Mouse (Mus musculus) common myeloid progenitor, adult 5-6 weeks (primary cell): ENCODE results near the gene Abl1. TPM values are rescaled to one million over a fixed set of nuclear protein-coding genes. Genes with fewer than 3 reads are reported as not detected.

Experiments used
- ATAC-seq: replicated peaks from 2 replicates; pipeline ENCODE4 v1.8.0; 2016; ENCODE audit warnings: low read depth, mild to moderate bottlenecking, moderate TSS enrichment, inconsistent platforms; ENCODE audit not compliant: poor library complexity, severe bottlenecking
- total RNA-seq: library from RNA; stranded (forward); fragments of 200-1000, 187-1606 nt; gene quantifications from 2 replicates; pipeline ENCODE4 v1.2.3, GENCODE M21; 2017

Gene Abl1
- total RNA-seq, 1 experiment from 2014 or later: 30.9 TPM

DNA sequence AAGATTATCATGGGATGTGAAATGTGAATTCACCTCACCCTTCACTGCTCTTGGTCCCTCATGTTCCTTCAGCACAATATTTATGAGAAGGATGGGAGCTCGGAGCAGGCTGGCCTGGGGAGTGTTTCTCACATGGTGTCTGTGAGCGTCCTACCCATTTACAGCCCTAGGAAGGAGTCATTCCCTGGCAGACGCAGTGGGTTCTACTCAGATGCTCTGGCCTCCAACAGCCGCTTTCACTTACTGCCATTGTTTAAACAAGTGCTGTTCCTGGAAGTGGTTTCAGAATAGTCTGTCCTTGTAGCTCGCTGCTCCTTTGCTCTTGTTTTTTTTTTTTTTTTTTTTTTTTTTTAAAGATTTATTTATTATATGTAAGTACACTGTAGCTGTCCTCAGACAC lies 45.4 kb downstream of the Abl1 start:
- no peak for ATAC-seq

DNA sequence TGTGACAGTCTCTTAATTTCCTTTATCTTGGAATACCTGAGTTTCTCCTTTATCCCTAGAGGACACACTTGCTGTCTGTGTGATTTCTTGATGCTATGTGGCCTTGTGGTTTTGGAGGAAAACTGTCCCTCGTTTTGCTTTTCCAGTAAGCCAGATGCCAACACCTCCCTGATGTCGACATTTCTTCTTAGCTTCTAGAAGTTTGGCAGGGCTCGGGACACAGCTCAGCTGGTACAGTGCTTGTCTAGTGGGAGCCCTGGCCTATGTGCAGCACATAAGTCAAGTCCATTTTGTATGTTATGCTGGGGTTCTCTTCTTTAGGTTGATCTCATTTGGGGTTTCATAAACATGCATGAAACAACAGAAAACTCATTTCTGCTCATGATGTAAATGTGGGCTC lies 50.9 kb downstream of the Abl1 start:
- ATAC-seq: no peak

DNA sequence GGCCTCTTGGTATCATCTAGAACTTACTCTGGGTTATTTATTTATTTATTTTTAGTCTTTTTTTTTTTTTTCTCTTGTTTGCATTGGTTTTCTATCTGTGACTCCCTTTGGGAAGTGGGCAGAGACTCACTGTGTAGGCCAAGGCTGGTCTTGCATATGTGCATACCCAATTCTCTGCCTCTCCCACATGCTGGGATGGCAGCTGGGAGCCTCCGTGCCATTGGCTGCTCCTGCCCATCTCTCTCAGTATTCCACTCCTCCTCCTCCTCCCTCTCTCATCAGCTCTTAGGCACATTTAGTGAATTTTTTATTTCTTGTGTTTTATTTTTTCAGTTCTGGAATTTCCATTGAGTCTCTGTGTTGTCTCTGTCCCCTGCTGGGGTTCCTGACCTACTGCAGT lies 53.6 kb downstream of the Abl1 start:
- no peak for ATAC-seq

GRCm38 (mm10) chr2:31742134-31742533 lies 54.0 kb downstream of the Abl1 start:
- ATAC-seq: no peak

GRCm38 (mm10) chr2:31745741-31746243 lies 57.6 kb downstream of the Abl1 start:
- ATAC-seq: no peak

- no peak for ATAC-seq
Observed at GRCm38 (mm10) chr2:31746835-31747234, 58.7 kb downstream of the Abl1 start.

GRCm38 (mm10) chr2:31749046-31749709 lies 61.0 kb downstream of the Abl1 start:
- ATAC-seq: no peak

DNA sequence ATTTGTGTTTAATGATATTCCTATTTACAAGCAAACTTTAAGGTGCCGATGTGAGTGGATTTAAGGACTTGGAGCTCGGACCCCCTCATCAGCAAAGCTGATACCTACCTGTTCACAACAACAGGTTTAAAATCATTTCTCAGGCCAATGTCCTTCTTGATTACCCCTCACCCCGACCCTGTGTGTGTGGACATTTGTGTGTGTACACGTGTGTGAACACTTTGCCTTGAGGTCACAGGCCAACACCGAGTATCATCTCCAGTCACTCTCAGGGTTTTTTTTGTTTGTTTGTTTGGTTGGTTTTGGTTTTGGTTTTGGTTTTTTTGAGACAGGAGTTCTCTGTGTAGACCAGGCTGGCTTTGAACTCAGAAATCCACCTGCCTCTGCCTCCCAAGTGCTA lies 62.0 kb downstream of the Abl1 start:
- ATAC-seq: no peak

GRCm38 (mm10) chr2:31757472-31757871 lies 69.3 kb downstream of the Abl1 start:
- ATAC-seq: no peak

GRCm38 (mm10) chr2:31758966-31759365 lies 70.8 kb downstream of the Abl1 start:
- ATAC-seq: no peak

DNA sequence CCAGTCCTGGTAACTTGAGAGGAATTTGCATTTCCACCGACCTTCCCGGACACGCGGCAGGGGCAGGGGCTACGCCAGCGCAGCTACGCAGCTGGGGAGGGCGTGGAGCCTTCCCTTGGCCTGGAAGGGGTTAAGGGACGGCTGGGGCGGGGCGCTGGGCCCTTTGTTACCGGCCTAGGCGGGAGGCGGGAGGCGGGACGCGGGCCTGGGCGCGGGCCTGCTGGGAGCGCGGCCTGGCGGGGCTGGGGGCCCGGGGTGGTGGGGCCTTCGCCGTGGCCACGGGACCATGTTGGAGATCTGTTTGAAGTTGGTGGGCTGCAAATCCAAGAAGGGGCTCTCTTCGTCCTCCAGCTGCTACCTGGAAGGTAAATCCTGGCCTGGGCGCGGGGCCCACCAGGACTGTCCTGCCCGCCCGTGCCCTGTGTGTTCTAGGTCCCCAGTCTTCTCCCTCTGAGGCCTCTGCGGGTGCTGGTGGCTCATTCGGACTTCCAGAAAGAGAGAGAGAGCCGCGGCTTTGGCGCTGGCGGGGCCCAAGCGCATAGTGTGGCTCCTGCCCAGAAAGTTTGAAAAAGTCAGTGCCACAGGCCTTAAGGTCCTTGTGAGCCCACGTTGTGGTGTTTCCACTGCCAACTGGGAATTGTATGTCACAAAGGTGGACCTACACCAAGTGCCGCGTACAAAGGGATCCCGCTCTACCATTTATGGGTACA lies 71.7 kb downstream of the Abl1 start:
- peak; percentile 92 for ATAC-seq

- no peak for ATAC-seq
Observed at GRCm38 (mm10) chr2:31760486-31760885, 72.3 kb downstream of the Abl1 start.

GRCm38 (mm10) chr2:31761115-31761531 lies 72.9 kb downstream of the Abl1 start:
- ATAC-seq: no peak

- no peak for ATAC-seq
Observed at GRCm38 (mm10) chr2:31761585-31761984, 73.4 kb downstream of the Abl1 start.

DNA sequence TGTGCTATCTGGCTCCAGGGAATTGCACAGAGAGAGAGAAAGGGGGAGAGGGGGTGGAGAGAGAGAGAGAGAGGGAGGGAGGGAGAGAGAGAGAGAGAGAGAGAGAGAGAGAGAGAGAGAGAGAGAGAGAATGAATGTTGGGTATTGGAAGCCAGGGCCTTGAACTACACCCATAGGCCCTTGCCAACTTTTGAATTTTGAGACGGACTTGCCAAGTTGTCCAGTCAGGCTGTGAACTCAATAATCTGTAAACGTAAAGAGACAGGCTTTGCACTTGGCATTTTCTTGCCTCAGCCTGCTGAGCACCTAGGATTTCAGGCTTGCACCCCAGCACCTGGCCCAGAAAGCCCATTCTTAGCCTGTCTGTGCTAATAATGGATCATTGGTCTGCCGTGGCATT lies 74.0 kb downstream of the Abl1 start:
- no peak for ATAC-seq

DNA sequence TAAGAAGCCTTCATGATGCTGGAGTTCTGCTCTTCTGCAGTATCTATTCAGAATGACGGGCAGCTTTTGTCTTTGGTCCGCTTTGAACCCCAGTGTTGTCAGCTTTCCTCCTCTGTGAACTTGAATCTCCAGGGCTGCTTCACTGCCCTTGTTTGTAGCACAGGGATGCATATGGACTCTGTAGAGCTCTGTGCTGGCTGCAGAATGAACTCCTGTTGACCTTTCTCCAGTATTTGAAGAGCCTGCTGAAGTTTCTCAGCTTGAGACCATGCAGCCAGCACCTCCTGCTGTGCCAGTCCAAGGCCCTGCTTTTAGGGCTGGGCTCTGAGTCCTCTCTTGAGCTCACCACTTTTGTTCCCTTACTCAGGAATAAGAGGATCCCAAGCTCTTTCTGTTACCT lies 74.7 kb downstream of the Abl1 start:
- ATAC-seq: no peak

DNA sequence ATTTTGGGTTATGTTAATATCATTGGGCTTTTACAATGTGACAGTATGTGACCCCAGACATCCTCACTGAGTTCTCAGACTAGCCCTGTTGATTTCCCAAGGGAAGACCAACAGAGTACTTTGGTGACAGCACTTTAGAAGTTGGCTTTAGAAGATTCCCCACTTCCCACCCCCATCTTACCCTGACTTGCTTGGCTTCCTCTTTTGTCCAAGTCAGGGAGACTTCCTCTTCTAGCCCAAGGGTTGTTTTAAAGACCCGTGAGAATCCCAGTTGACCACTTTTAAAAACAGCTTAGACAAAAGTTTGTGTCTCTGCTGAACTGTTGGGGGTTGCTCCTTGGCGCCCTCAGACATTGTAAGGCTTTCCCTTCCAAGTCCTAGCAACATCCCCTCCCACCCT lies 75.1 kb downstream of the Abl1 start:
- peak; percentile 55 for ATAC-seq

GRCm38 (mm10) chr2:31767104-31767503 lies 78.9 kb downstream of the Abl1 start:
- ATAC-seq: no peak

DNA sequence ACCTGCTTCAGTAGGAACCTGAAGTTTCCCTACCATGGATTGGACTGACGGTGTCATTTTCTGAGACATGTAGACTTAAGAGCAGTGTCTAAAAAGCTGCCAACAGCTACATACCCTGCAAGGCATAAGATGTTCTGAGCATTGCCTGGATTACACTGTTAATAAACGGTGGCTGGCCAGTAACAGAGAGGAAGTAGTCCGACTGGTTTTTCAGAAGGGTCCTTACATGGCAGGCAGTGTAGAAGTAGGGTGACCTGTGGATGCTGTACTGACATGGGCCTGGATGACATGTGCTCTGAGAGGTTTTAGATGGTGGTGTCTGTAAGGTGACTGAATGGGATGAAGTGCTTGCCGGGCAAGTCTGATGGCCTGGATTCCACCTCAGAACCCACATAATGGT lies 79.6 kb downstream of the Abl1 start:
- ATAC-seq: no peak

DNA sequence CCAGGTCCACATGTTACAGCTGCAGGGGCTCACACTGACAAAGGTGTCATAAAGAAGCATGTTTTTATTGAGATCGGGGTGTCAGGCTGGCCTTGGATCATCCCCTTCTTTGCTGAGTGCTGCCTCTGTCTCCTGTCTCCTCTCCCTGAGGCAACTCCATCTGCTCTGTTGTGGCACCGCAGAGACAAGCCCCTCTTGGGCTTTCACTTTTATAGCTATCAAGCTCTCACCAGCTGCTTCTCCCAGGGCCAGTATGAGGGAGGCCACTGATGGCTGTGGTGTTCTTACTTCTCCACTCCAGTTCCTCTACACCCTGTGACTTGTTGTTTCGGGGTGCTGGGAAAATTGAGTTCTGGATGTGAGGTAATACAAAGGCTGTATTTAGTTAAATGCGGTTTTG lies 80.9 kb downstream of the Abl1 start:
- ATAC-seq: peak; percentile 69

- peak; percentile 34 for ATAC-seq
Observed at GRCm38 (mm10) chr2:31769631-31770111, 81.5 kb downstream of the Abl1 start.
